Mouse (Mus musculus) naive thymus-derived CD4-positive, alpha-beta T cell, adult 2 months (primary cell): ENCODE data around the gene Tmem208.

Source experiments
- DNase-seq: peaks from one replicate; pipeline ENCODE4 v3.0.0-alpha.2; 2011; ENCODE audit warnings: low read depth

The Tmem208 gene

DNA sequence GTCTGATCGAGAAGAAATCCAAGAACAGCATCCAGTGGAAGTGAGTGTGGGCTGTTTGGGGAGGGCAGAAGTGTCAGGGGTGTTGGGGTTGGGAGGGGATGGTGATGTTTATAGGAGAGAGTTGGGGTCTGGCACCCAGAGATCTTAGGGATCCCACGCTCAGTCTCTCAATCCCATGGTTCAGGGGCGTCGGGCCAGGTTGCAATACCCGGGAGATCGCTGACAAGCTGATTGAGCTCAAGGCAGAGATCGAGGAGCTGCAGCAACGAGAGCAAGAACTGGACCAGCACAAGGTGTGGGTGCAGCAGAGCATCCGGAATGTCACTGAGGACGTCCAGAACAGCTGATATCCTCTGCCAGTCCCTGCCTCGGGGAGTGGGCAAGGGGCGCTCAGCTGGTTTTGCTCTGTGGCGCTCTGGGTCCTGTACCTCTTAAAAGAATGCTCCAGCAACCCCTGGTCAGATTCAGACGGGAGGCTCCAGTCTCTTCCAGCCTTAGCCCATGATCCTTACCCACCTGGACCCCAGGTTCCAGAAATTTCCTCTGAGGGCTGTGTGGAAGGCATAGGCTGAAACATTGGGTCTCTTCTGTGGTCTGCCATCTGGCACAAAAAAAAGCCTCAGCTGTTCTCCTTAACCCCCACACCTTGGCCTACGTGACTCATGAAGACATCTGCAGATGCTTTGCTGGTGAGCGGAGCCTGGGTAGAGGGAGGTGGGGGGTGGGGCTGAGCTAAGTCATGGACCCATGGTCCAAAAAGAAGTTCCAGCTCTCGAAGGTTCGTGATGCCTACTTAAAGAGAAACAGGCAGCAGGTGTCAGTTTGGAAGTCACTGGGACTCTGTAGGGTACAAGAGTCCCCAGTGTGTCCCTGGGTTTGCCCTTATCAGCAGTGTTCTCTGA lies 27.6 kb upstream of the Tmem208 start:
- no peak for DNase-seq

DNA sequence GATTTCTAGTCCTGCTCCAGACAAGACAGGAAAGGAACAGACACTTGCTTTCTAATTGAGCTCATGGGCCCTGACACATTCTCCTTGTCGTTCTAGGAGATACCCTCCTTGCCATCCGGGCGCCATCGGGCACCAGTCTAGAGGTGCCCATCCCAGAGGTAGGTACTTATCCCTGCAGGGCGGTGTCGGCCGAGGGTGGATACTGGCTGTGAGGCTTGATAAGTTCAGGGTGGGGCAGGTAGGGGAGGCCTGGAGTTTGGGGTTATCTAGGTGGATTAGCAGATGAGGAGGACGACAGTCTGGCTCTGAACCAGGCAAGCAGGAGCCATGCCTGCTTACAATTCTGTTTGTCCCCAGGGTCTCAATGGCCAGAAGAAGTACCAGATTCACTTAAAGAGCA lies 26.2 kb upstream of the Tmem208 start:
- DNase-seq = no peak

DNA sequence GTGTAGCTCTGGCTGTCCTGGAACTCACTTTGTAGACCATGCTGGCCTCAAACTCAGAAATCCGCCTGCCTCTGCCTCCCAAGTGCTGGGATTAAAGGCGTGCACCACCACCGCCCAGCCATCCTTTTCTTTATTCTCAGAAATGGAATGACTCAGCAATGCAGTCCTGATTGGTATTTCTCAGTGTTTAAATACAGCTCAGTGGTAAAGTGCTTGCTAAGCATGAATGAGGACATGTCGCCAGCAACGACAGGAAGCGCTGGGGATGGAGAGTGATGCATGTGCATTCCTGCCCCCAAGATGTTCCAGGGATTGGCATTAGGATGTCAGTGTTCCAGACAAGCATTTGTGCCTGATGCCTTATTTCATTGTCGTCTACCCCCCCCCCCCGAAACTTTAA lies 22.8 kb upstream of the Tmem208 start:
- no peak for DNase-seq

DNA sequence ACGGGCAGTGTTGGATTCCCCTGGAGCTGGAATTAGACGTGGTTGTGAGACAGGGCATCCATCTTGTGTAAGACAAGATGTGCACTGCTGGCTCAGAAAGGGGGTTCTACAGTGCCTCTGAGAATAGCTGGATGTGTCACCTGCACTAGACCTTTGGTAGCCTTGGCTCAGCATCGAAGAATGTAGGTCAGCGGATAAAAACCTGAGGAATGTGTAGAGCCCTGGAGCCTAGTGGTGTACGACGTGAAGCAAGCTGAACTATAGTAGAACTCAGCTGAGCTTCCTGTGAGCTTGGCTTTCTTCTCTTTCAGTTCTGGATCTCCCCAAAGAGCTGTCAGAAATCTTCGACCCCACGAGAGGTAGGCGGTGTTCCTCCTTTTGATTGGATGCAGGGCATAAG lies 22.3 kb upstream of the Tmem208 start:
- DNase-seq = no peak

DNA sequence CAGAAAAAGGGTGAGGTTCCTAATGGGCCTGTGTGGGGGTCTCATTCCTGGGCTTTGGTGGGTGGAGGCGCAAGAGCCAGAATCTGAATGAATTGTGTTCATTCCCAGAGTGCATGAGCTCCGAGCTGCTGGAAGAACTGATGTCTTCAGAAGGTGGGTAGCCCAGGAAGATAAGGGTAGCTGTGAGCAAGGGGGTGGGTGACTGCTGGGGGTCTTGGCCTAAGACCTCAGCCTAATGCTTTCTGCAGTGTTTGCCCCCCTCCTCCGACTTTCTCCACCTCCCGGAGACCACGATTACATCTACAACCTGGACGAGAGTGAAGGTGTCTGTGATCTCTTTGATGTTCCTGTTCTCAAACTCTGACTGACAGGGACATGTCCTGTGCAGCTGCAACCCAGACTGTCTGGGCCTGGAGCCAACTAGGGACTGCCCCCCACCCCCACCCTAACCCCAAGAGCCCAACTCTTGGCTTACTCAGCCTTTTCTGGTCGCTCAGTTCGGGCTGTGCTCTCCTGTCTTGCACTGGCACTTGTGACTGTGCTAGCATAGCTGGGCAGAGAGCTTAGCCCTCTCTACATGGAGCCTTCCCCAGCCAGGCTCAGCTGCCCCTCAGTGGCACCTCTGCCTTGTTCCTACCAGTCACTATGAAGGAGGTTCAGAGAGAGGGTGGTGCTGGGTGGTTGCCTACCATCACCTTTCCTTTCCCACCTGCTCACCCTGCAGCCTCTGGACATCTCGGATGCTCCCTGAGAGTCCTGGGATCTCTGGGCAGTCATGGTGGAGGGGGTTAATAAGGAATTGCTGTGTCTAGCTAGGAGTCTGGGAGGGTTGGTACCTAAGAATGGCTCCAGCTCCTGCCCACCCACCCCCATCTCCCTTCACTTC lies 21.6 kb upstream of the Tmem208 start:
- DNase-seq = no peak

DNA sequence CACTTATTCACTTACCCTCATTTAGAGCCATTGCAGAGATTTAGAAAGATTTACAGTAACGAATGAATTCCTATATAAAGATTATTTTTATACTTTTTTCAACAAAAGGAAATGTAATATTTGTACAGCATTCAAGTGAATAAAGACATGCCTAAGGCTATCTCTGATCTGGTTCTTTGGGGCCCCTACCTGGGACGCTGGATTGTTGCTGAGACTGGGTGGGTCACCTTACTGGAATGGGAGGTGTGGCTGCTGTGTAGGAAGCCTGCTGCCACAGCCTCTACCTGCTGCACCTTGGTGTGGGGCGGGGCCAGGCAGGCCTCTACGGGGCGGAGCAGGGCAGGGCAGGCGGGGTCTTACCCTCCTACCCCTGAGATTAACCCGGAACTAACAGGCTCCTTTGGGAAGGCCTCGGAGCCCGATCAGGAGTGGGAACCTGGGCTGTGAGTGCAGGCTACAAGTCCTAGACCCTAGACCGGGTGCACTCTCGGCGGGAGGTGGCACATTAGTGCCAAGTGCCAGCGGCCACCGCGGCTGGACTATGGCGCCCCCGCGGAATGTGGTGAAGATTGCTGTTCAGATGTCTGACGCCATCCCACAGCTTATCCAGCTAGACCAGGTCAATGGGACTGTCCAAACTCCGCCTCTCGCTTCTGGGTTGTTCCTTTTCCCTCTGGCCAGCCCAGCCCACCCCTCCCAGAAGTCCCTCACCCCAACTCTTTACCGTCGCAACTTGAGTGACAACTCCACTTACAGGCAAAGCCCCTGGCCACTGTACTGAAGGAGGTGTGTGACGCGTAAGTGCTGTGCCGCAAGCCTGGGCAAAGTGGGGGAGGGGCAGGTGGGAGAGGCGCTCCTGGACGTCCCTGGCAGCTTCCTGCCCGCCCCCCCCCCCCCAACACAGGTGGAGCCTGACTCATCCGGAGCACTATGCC lies 20.7 kb upstream of the Tmem208 start, which contains the start of gene Elmo3:
Gene Elmo3, plus strand, starts transcription at position 391 of the 935 bp plus-strand sequence.
- peak; percentile 64 for DNase-seq

DNA sequence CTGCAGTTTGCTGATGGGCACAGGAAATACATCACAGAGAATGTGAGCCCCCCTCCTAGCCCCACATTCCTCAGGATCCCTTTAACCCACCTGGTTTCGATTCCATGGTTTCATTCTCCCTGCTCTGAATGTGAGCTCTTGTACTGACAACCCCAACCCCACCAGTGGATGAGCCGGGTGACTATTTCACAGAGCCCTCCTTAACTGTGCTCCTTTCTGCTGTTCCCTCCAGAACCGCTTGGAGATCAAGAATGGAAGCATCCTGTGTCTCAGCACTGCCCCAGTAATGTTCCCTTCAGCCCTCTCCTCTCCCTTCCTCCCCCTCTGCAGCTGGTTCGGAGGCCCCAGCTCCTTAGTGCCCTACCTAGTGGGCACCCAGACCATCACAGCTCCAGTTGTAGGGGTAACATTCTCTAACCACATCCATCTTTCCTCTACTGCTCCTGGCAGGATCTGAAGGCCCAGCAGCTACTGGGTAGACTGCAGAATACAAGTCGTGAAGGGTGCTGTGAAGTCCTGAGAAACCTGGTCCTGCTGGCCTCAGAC lies 19.9 kb upstream of the Tmem208 start:
- DNase-seq = no peak

DNA sequence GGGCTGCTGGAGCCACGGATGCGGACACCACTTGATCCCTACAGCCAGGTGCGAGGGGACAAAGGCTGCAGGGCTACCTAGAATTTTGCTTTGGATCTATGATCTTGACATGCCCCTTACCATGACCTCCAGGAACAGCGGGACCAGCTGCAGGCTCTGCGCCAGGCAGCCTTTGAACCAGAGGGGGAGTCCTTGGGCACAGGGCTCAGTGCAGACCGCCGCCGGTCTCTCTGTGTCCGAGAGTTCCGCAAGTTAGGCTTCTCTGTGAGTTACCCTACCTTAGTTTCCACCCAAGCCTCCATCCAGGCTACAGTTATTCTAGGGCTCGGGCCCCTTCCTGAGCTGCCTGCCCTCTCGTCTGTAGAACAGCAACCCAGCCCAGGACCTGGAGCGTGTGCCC lies 18.5 kb upstream of the Tmem208 start:
- DNase-seq = no peak

DNA sequence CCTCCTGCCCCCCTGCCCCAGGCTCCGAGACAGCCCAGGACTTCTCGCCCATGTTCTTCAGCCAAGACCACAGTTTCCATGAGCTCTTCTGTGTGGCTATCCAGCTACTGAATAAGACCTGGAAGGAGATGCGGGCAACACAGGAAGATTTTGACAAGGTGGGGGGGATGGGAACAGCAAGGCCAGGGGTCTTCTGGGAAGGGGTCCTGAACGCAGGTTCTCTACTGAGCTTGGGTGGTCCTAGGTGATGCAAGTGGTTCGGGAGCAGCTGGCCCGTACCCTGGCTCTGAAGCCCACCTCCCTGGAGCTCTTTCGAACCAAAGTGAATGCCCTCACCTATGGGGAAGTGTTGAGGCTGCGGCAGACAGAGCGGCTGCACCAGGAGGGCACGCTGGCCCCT lies 17.7 kb upstream of the Tmem208 start:
- DNase-seq = no peak

DNA sequence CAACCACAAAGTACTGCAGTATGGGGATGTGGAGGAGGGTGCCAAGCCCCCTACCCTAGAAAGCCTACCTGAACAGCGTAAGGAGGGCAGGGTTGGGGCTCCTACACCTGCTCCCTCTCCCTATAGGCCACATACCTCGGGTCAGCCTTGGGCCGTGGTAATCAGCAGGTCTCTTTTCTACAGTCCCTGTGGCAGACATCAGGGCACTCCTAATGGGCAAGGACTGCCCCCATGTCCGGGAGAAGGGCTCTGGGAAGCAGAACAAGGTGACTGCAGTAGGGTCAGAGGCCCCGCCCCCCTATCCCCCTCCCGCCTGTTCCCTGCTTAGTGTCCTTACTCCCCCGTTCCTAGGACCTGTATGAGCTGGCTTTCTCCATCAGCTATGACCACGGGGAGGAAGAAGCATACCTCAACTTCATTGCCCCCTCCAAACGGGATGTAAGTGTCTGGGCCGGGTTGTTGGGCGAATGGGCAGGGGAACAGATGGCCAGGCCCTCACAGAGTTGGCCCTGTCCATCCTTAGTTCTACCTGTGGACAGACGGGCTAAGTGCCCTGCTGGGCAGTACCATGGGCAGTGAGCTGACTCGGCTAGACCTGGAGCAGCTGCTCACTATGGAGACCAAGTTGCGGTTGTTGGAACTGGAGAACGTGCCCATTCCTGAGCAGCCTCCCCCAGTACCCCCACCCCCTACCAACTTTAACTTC lies 16.9 kb upstream of the Tmem208 start:
- no peak for DNase-seq

DNA sequence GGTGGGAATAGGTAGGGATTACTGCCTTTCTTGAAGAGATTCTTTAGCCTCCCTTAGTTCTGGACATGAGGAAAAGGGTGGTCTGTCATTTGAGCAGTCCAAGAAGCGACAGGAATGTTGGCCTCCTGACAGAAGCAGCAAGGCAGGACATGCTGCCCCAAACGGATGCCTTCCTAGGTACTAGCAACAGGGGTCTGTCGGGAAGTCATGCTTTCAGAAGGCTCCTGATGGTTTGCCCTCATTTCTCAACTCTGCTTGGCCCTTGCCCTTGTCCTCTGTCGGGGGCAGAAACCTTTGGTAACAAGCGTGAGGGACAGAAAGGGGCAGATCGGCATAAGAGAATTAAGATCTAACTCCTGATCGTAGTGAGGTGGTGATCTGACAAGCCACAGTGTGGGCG lies 16.0 kb upstream of the Tmem208 start:
- no peak for DNase-seq

DNA sequence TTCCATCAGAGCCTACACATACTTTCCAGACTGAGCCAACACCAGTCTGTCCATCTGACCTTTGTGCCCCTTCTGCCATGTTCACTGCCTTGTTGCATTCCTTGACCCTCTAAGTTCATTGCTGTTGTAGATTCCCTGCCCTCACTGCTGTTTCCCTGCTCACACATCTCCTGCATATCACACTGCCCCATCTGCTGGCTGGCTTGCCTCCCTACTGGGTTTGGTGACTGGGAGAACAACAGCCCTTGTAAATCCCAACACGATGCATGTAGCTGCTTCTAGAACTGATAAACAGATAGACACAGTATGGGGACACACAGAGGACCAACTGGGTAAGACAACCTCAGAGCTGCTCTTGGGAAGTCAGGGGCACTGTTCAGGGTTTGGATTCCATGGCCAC lies 14.4 kb upstream of the Tmem208 start:
- no peak for DNase-seq

DNA sequence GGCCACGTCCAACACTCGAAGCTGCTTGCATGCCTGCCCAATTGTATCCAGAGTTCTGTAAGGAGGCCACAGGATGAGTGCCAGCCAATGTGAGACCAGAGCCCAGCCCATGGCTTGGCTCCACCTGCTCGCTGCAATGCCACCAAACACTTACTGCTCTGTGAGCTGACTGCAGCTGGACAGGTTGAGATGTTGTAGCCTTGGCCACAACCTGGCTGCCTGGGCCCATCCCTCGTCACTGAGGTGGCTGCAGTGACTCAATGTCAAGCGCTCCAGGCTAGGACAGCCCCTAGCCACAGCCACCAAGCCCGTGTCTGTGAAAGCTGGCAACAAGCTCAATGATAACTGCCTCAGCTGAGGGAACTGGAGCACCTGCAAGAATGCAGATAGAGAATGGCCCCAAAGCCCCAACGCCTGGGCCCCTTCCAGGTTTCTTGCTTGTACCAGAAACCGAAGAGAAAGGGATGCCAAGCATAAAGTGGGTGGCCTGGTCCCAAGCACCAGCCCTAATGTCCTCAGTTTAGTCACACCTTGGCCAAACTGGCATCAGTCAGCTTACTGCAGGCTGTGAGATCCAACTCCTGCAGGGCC lies 13.2 kb upstream of the Tmem208 start:
- no peak for DNase-seq

DNA sequence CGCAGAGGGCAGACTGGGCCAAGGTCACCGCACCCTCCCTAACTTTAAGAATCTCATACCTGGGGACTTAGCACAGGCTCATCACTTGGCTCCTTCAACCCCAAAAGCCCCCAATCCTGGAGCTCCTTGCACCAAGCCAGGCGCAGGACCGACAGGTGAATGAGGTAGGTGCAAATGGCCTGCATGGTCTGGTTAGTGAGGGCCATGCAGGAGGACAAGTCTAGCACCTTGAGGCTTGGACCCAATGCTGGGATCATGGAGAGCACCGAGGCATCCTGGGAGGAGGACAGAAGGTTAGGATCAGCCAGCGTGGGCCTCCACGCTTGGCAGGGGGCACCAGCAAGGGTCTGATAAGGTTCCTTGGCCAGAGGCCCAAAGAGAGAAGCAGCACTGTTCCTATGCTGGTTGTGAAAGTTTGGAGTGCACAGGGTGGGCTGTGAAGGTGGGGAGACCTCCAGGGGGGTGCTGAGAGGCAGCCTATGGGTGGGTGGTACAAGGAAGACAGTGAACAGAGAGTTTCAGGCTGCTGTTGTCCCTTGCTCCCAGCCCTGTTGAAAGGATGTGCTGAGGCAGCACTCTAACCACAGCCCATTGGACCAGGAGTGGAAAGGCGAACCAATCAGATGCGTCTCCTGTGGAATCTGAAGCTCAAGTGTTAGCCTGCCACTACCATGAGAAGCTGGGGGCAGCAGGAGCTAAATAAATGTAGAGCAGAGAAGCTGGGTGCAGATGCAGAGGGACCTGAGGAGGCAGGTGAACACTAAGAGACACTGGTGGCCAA lies 12.3 kb upstream of the Tmem208 start:
- no peak for DNase-seq

DNA sequence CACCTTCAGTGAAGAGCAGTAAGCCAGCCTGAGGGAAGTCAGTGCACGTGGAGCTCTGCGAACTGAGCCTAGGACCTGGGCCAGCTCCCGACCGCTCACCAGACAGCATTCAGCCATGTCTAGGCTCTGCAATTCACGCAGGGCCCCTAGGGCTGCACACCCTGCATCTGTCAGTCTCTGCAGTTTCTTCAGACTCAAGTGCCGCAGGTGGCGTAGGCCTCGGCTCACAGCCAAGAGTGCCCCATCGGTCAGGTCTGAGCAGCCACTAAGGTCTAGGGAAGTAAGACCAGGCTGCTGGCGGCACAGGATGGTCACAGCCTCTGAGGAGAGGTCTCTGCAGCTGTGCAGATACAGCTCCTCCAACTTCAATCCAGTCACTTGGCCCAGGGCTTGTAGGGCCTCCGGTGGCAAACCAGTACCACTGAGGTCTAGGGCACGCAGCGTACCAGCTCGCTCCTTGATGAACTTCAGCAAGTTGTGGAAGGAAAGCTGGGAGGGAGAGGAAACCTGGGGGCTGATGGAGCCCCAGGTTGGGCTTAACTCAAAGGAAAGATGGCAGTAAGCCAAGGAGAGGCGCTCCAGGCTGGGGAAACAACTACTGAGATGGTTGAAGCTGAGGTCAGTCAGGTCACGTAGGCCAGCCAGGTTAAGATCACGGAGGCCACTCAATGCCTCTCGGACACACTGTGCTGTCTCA lies 10.9 kb upstream of the Tmem208 start:
- no peak for DNase-seq

DNA sequence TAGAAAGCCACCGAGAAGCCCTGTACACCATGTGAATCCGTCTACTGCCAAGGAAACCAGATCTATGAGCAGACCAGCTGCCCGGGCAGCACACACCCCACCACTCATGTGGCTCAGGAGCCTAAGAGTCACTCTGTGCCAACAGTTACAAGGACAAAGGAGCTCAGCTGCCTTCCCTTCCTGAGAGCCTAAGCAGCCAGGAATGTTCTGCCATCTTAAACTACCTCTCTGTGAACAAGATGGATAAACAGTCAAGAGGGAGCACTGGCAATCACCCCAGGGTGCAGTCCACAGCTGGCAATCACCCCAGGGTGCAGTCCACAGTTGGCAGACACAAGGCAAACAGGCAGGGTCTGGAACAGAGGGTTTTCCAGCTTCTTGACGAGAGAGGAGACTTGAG lies 8.2 kb upstream of the Tmem208 start:
- DNase-seq = no peak

DNA sequence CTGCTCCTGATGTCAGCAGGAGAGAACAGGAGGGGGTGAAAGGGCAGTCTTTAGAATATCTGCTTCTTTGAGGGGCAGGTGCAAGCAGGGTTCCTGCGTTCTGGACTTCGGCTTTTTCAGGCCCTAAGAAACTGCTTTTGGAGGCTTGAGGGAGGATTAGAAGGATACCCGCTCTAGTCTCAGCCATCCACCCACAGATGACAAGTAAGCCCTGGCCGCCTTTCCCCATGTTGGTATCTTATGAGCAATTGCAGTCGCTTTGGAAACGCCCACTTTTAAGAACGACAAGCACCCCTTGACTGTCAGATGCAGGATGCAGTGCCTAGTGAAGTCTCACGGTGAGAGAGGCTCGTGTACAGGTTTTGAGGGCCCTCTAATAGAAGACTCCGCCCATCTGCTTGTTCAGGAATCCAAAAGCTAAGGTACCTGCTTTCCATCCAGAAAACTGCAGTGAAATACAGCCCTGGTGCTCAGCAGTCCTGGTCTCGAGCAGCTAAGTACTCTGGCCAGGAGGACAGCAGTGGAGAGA lies 7.4 kb upstream of the Tmem208 start:
- no peak for DNase-seq

DNA sequence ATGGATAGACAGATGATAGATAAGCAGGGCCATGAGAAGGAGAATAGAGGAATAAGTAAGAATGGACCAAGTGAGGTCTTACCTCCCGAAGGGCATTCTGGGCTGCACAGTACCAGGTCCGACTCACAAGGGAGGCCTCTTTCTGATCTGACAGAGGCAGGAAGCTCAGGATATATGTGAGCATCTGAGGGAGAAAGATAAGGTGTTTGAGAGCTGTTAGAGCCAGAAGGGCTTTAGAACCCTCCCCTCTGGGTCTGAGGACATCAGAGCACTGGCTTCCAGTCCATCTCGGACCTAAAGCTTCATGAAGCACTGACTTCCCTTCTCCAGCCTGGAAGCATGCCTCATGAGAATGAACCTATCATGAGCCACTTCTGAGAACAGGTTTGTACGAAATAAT lies 3.0 kb upstream of the Tmem208 start:
- no peak for DNase-seq

DNA sequence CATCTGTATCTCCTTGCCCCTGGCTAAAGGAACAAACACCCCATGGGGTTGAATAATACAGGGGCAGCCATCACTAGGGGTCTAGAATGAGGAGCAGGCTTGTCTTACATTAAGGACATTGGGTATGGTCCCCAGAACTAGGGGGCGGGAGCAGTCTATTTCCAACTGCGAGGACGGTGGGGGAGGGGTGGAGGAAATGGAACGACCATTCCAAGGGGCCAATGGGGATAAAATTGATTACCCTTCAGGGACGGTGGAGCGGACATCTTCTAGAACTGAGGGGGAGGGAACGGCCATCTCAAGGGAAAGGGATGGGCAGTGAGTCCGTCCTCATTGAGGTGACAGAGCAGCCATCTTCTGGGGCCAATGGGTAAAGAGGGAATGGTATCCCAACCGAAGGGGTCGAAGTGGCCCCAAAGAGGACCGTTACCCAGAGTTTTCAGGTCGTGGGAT lies 487 bp upstream of the Tmem208 start:
- DNase-seq = no peak
